Mouse (Mus musculus) kidney, postnatal 36 days (tissue): ENCODE measurements at regions not wholly inside any gene's neighbourhood (a gene's known extent, or its start where the extent isn't known, plus 50 kb on each side); places are given as distances from the start of the nearest gene placed in this dataset.
"Not testable (repeated sequence)": the region's sequence is repeated elsewhere in the genome, so short reads cannot be mapped to it uniquely, and the experiment has no call there.

Experiments
- DNase-seq, 2 experiments: peaks; one replicate each; pipeline ENCODE4 v3.0.0; 2021 to 2022; ENCODE audit warnings: mixed read lengths in 2 of 2

- DNase-seq: no peak
These were observed 199.9 kb downstream of the Dph6 start for GRCm38 (mm10) chr2:114454901-114455300.

GRCm38 (mm10) chr2:114450185-114450584 is 204.6 kb downstream of the Dph6 start:
- no peak for DNase-seq

GRCm38 (mm10) chr2:114443801-114444200 is 211.0 kb downstream of the Dph6 start:
- DNase-seq: peak; percentile 3 to 13

- DNase-seq: no peak
These were observed 213.8 kb downstream of the Dph6 start for GRCm38 (mm10) chr2:114440943-114441342.

GRCm38 (mm10) chr2:114439668-114440067 is 215.1 kb downstream of the Dph6 start:
- peak in 1 of 2 experiments; percentile 3 for DNase-seq

GRCm38 (mm10) chr2:114438048-114438447 is 216.7 kb downstream of the Dph6 start:
- no peak for DNase-seq

- DNase-seq: peak in 1 of 2 experiments; percentile 25
These were observed 226.3 kb upstream of the Zfp770 start for GRCm38 (mm10) chr2:114427426-114428157.

- DNase-seq: no peak
These were observed 218.1 kb upstream of the Zfp770 start for GRCm38 (mm10) chr2:114419346-114419745.

GRCm38 (mm10) chr2:114413013-114413412 is 211.7 kb upstream of the Zfp770 start:
- DNase-seq: no peak

- no peak for DNase-seq
These were observed 210.9 kb upstream of the Zfp770 start for GRCm38 (mm10) chr2:114411940-114412715.

- DNase-seq: no peak
These were observed 209.4 kb upstream of the Zfp770 start for GRCm38 (mm10) chr2:114410717-114411116.

GRCm38 (mm10) chr2:114409542-114409941 is 208.3 kb upstream of the Zfp770 start:
- DNase-seq: no peak

- no peak for DNase-seq
These were observed 206.1 kb upstream of the Zfp770 start for GRCm38 (mm10) chr2:114407408-114407807.

- DNase-seq: no peak
These were observed 183.3 kb upstream of the Zfp770 start for GRCm38 (mm10) chr2:114384566-114384965.

GRCm38 (mm10) chr2:114378844-114379533 is 177.7 kb upstream of the Zfp770 start:
- DNase-seq: no peak

- no peak for DNase-seq
These were observed 172.2 kb upstream of the Zfp770 start for GRCm38 (mm10) chr2:114373476-114373875.

- DNase-seq: not testable (repeated sequence)
These were observed 152.6 kb upstream of the Zfp770 start for GRCm38 (mm10) chr2:114353876-114354275.

- no peak for DNase-seq
These were observed 139.5 kb upstream of the Zfp770 start for GRCm38 (mm10) chr2:114340578-114341293.

GRCm38 (mm10) chr2:114301746-114302145 is 100.5 kb upstream of the Zfp770 start:
- peak; percentile 0 to 10 for DNase-seq

- DNase-seq: no peak
These were observed 93.8 kb upstream of the Zfp770 start for GRCm38 (mm10) chr2:114295110-114295509.

GRCm38 (mm10) chr2:114291387-114291786 is 90.1 kb upstream of the Zfp770 start:
- DNase-seq: no peak

- no peak for DNase-seq
These were observed 74.3 kb upstream of the Zfp770 start for GRCm38 (mm10) chr2:114275536-114275935.
